Mouse (Mus musculus) limb, embryonic 13.5 days (tissue): ENCODE measurements around the gene Chrm4. TPM values are rescaled to one million over a fixed set of nuclear protein-coding genes. Genes with fewer than 3 reads are reported as not detected.

Experiments used
- ATAC-seq: fragments of 200-750 bp; cut with Nextera tagmentation; 2 replicates; pipeline ENCODE4 v1.8.0; 2017; ENCODE audit warnings: low read depth, moderate number of reproducible peaks, moderate TSS enrichment; ENCODE audit not compliant: low FRiP score
- H3K27ac ChIP-seq: fragments of 300-500 bp; sonication (generic); 2 replicates; pipeline ENCODE4 v1.5.1; 2015; ENCODE audit warnings: inconsistent platforms, mild to moderate bottlenecking, moderate library complexity
- H3K27me3 ChIP-seq: fragments of 300-500 bp; sonication (generic); 2 replicates; pipeline ENCODE4 v1.6.1; 2015; ENCODE audit warnings: mild to moderate bottlenecking, inconsistent platforms
- H3K36me3 ChIP-seq: fragments of 300-500 bp; sonication (generic); 2 replicates; pipeline ENCODE4 v1.6.1; 2015; ENCODE audit warnings: inconsistent platforms, mild to moderate bottlenecking, moderate library complexity
- H3K4me1 ChIP-seq: fragments of 300-500 bp; sonication (generic); 2 replicates; pipeline ENCODE4 v1.6.1; 2015; ENCODE audit warnings: inconsistent platforms
- H3K4me2 ChIP-seq: fragments of 300-500 bp; sonication (generic); replicated peaks from 2 replicates; pipeline ENCODE4 v1.6.1; 2015; ENCODE audit warnings: inconsistent platforms, mild to moderate bottlenecking, moderate library complexity
- H3K4me3 ChIP-seq: fragments of 300-500 bp; sonication (generic); 2 replicates; pipeline ENCODE4 v1.5.1; 2015; ENCODE audit warnings: moderate library complexity, mild to moderate bottlenecking, inconsistent platforms
- H3K9ac ChIP-seq: fragments of 300-500 bp; sonication (generic); 2 replicates; pipeline ENCODE4 v1.6.1; 2015; ENCODE audit warnings: mild to moderate bottlenecking, inconsistent platforms
- H3K9me3 ChIP-seq: fragments of 300-500 bp; sonication (generic); 2 replicates; pipeline ENCODE4 v1.6.1; 2016; ENCODE audit warnings: inconsistent platforms
- WGBS: fragments of 180-500 bp; shearing (Covaris S2); methylation state at CpG from one replicate; pipeline ENCODE4 v1.1.7; 2015; 5-methylcytosine and 5-hydroxymethylcytosine counted together
- polyA plus RNA-seq: library from polyadenylated mRNA; unstranded; fragments of >200 nt; fragmentation: Nextera tagmentation; extraction: Ambion mirVana; gene quantifications from 2 replicates; pipeline ENCODE4 v1.2.1, GENCODE M21; 2015

Chrm4 gene
- polyA plus RNA-seq, 1 experiment from 2014 or later: 0.78 TPM

GRCm38 (mm10) chr2:91934016-91934415 lies 7.0 kb downstream of the Chrm4 start:
- H3K27me3 ChIP-seq: no peaks in the 10 kb centered on the region
- no peaks in the 10 kb centered on the region for H3K9me3 ChIP-seq
- H3K9ac ChIP-seq: 0 out of 2 replicates have a peak overlapping the region, but pooled peaks have one; percentile 43
- H3K4me1 ChIP-seq: peaks cover 35% of the 10 kb centered on the region
- peak overlapping the region; percentile 99; the same call in 1 of the 2 replicates for H3K27ac ChIP-seq
- H3K4me3 ChIP-seq: no peak overlapping the region
- no peak for ATAC-seq
- H3K36me3 ChIP-seq: peaks cover 54% of the 10 kb centered on the region
- 0 out of 2 replicates have a peak overlapping the region, but pooled peaks have one; percentile 86 for H3K4me2 ChIP-seq
- WGBS: 51% methylated on average over 8 of the region's 8 CpGs

GRCm38 (mm10) chr2:91934826-91935525 lies 7.9 kb downstream of the Chrm4 start:
- Histone ChIP-seq H3K4me3 (no peak overlapping the region), H3K27ac (no peak overlapping the region), H3K27me3 (no peaks in the 10 kb centered on the region), H3K9me3 (no peaks in the 10 kb centered on the region), H3K4me1 (peaks cover 26% of the 10 kb centered on the region), H3K9ac (no peak overlapping the region), H3K4me2 (no peak overlapping the region), H3K36me3 (peaks cover 54% of the 10 kb centered on the region)
- WGBS: 90% methylated on average over 9 of the region's 9 CpGs
- ATAC-seq: no peak

GRCm38 (mm10) chr2:91936154-91936553 lies 9.1 kb downstream of the Chrm4 start:
- H3K36me3 ChIP-seq: peaks cover 63% of the 10 kb centered on the region
- WGBS: 88% methylated on average over 7 of the region's 7 CpGs
- H3K27ac ChIP-seq: no peak overlapping the region
- peaks cover 25% of the 10 kb centered on the region for H3K4me1 ChIP-seq
- ATAC-seq: no peak
- no peak overlapping the region for H3K9ac ChIP-seq
- H3K4me3 ChIP-seq: no peak overlapping the region
- H3K4me2 ChIP-seq: no peak overlapping the region
- no peaks in the 10 kb centered on the region for H3K9me3 ChIP-seq
- H3K27me3 ChIP-seq: no peaks in the 10 kb centered on the region

- ATAC-seq: no peak
- 82% methylated on average over 15 of the region's 15 CpGs for WGBS
- Histone ChIP-seq H3K9me3 (no peaks in the 10 kb centered on the region), H3K27ac (no peak overlapping the region), H3K27me3 (no peaks in the 10 kb centered on the region), H3K4me2 (no peak overlapping the region), H3K4me3 (no peak overlapping the region), H3K36me3 (peaks cover 70% of the 10 kb centered on the region), H3K4me1 (peaks cover 6% of the 10 kb centered on the region), H3K9ac (0 out of 2 replicates have a peak overlapping the region, but pooled peaks have one; percentile 8)
These were observed 12.4 kb downstream of the Chrm4 start for GRCm38 (mm10) chr2:91939303-91939935.

GRCm38 (mm10) chr2:91942356-91942755 lies 15.3 kb downstream of the Chrm4 start:
- Histone ChIP-seq H3K4me3 (no peak overlapping the region), H3K4me1 (peaks cover 23% of the 10 kb centered on the region), H3K4me2 (no peak overlapping the region), H3K9me3 (no peaks in the 10 kb centered on the region), H3K27ac (no peak overlapping the region), H3K36me3 (peaks cover 44% of the 10 kb centered on the region), H3K9ac (no peak overlapping the region), H3K27me3 (no peaks in the 10 kb centered on the region)
- WGBS: 74% methylated on average over 6 of the region's 6 CpGs
- ATAC-seq: no peak

- Histone ChIP-seq H3K4me1 (peaks cover 42% of the 10 kb centered on the region), H3K4me2 (no peak overlapping the region), H3K9ac (peak overlapping the region; percentile 26; the same call in 1 of the 2 replicates), H3K27ac (no peak overlapping the region; the same call in 1 of the 2 replicates), H3K36me3 (peaks cover 24% of the 10 kb centered on the region), H3K9me3 (no peaks in the 10 kb centered on the region), H3K4me3 (no peak overlapping the region), H3K27me3 (no peaks in the 10 kb centered on the region)
- 42% methylated on average over 13 of the region's 13 CpGs for WGBS
- ATAC-seq: peak; percentile 67
These were observed 17.3 kb downstream of the Chrm4 start for GRCm38 (mm10) chr2:91944170-91944950.

GRCm38 (mm10) chr2:91945483-91945882 lies 18.4 kb downstream of the Chrm4 start, which contains the start of gene Gm9821:
Gm9821 (plus strand) TSS chr2:91945703.
- Histone ChIP-seq H3K9ac (peak within 1 kb of the TSS; percentile 26; the same call in 1 of the 2 replicates), H3K4me3 (no peak within 1 kb of the TSS), H3K27ac (no peak within 1 kb of the TSS; the same call in 1 of the 2 replicates), H3K9me3 (no peaks in the 10 kb centered on the region), H3K36me3 (peaks cover 13% of the 10 kb centered on the region), H3K27me3 (no peaks in the 10 kb centered on the region), H3K4me2 (no peak within 1 kb of the TSS), H3K4me1 (peaks cover 53% of the 10 kb centered on the region)
- no peak for ATAC-seq
- WGBS: 90% methylated on average over 18 of the region's 18 CpGs

- 65% methylated on average over 6 of the region's 6 CpGs for WGBS
- H3K4me2 ChIP-seq: no peak overlapping the region
- H3K9me3 ChIP-seq: no peaks in the 10 kb centered on the region
- peaks cover 58% of the 10 kb centered on the region for H3K4me1 ChIP-seq
- H3K27ac ChIP-seq: no peak overlapping the region
- H3K27me3 ChIP-seq: no peaks in the 10 kb centered on the region
- no peak overlapping the region for H3K9ac ChIP-seq
- H3K36me3 ChIP-seq: peaks cover 7% of the 10 kb centered on the region; the same call in 1 of the 2 replicates
- no peak overlapping the region for H3K4me3 ChIP-seq
- no peak for ATAC-seq
These were observed 19.8 kb downstream of the Chrm4 start for GRCm38 (mm10) chr2:91946836-91947235.

- Histone ChIP-seq H3K27ac (peak overlapping the region; percentile 52; the same call in 1 of the 2 replicates), H3K4me2 (no peak overlapping the region), H3K36me3 (peaks cover 3% of the 10 kb centered on the region; the same call in 1 of the 2 replicates), H3K4me3 (no peak overlapping the region), H3K4me1 (peaks cover 58% of the 10 kb centered on the region), H3K9ac (0 out of 2 replicates have a peak overlapping the region, but pooled peaks have one; percentile 39), H3K9me3 (no peaks in the 10 kb centered on the region), H3K27me3 (no peaks in the 10 kb centered on the region)
- 59% methylated on average over 11 of the region's 11 CpGs for WGBS
- ATAC-seq: peak; percentile 30; the same call in 1 of the 2 replicates
These were observed 20.5 kb downstream of the Chrm4 start for GRCm38 (mm10) chr2:91947397-91948150.

- Histone ChIP-seq H3K4me2 (no peak overlapping the region), H3K27ac (peak overlapping the region; percentile 52; the same call in 1 of the 2 replicates), H3K4me1 (peaks cover 58% of the 10 kb centered on the region), H3K4me3 (no peak overlapping the region), H3K9ac (0 out of 2 replicates have a peak overlapping the region, but pooled peaks have one; percentile 39), H3K27me3 (no peaks in the 10 kb centered on the region), H3K36me3 (peaks cover 3% of the 10 kb centered on the region; the same call in 1 of the 2 replicates), H3K9me3 (no peaks in the 10 kb centered on the region)
- 86% methylated on average over 6 of the region's 6 CpGs for WGBS
- no peak for ATAC-seq
These were observed 21.1 kb downstream of the Chrm4 start for GRCm38 (mm10) chr2:91948151-91948509.

- Histone ChIP-seq H3K9me3 (no peaks in the 10 kb centered on the region), H3K27me3 (no peaks in the 10 kb centered on the region), H3K4me2 (no peak overlapping the region), H3K36me3 (peaks cover 3% of the 10 kb centered on the region; the same call in 1 of the 2 replicates), H3K9ac (no peak overlapping the region), H3K27ac (no peak overlapping the region), H3K4me1 (peaks cover 62% of the 10 kb centered on the region), H3K4me3 (no peak overlapping the region)
- no peak for ATAC-seq
- 66% methylated on average over 3 of the region's 3 CpGs for WGBS
These were observed 21.8 kb downstream of the Chrm4 start for GRCm38 (mm10) chr2:91948792-91949241.
